Mouse (Mus musculus) liver, postnatal 0 days (tissue): ENCODE measurements around the gene Plekhh1.

ENCODE experiments used
- CTCF ChIP-seq: sonication (generic); IDR thresholded peaks from 2 replicates; pipeline ENCODE4 v1.5.1; 2016; ENCODE audit warnings: antibody characterized with exemption, low read depth
- EP300 ChIP-seq: IDR thresholded peaks from 2 replicates; pipeline ENCODE4 v1.6.1; 2016; ENCODE audit warnings: antibody characterized with exemption, low read depth, mild to moderate bottlenecking

- no peak for TF ChIP-seq EP300
- no peak for TF ChIP-seq CTCF
These were observed 44.4 kb downstream of the Plekhh1 start for GRCm38 (mm10) chr12:79073362-79073761.
